Mouse (Mus musculus) heart, postnatal 14 days (tissue): ENCODE measurements around the gene Tnfsf13b. TPM values are rescaled to one million over a fixed set of nuclear protein-coding genes. Genes with fewer than 3 reads are reported as not detected.

Source experiments
- DNase-seq, 2 experiments: peaks; one replicate each; pipeline ENCODE4 v3.0.0; 2021 to 2022
- intact Hi-C: fragments of 180-260 bp; cut with DNase I; formaldehyde crosslinking; loops from one replicate; pipeline ENCODE4 v1.15.1; 2025
- total RNA-seq, 2 experiments: library from RNA; stranded (reverse); gene quantifications; 2 replicates each; pipeline ENCODE4 v1.2.3; 2021

Gene Tnfsf13b
- total RNA-seq, 2 experiments from 2014 or later = 4.3 to 4.5 TPM

DNA sequence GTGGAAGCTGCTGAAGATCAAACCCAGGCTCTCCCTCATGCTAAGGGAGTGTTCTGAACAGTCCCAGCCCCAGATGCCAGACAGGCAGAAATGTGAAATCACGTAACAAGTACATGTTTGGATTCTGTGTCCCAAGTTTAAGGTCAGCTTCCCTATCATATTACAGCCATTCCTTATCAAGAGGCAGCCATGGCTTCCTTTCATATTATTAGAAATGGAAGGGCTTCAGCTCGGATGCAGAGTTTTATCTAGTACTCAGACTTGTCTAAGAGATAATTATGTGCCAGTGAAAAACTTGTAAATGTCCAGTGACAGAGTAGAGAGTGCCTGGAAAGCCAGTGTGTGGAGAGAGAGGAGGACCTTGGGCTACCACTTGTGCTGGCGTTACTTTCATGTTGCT, 34.6 kb downstream of the Tnfsf13b start:
- intact Hi-C loops = loop anchor here (2.0 to 5.0 kb wide), 2 partner anchors 58 to 361 kb away; no protein-coding TSS in a partner anchor
- peak in 1 of 2 experiments; percentile 22 for DNase-seq

DNA sequence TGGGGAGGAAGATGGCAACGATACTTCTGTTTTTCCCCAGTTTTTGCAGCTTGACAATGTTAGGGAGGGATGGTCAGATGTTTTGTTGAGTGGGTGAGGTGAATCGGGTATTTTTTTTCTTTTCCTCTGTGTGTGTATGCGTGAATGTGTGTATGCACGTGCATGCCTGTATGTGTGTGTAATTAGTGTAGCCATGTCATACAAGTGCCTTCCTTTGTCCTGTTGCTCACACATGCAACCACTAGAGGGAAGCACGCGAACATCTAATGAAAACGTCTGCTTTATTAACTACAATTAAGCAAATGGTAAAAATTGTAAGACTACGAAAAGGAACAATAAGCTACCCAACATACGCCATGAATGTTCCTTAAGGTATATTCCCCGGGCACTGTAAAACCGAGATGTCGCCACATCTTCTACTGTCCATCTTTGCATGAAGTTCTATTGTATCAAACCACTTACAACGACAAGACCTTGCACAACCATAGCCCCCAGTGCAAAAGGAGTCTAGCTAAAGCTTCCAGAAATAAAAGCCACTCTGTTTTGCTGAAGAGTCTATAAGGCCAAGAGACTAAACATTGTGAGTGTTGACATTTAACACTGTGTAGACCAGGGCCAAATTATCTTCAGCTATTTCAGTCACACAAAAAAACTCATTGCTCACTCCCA, 37.7 kb downstream of the Tnfsf13b start:
- intact Hi-C loops = loop anchor here (5.0 kb wide), 1 partner anchor 358 kb away; no protein-coding TSS in a partner anchor
- peak; percentile 16 to 51 for DNase-seq

DNA sequence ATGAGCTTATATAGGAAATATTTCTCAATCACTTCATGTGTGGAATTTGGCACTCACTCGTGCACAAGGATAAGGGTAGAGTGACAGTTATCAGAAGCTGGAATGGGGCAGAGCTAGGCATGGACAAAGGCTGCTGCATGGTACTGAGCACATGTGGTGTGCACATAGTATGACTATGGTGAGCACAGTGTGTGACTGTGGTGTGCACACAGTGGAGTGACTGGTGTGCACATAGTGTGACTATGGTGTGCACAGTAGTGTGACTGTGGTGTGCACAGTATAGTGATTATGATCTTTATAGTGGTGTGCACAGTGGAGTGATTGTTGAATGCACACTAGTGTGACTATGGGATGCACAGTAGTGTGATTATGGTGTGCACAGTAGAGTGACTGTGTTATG, 39.5 kb downstream of the Tnfsf13b start:
- intact Hi-C loops = no loop called here
- DNase-seq = no peak

DNA sequence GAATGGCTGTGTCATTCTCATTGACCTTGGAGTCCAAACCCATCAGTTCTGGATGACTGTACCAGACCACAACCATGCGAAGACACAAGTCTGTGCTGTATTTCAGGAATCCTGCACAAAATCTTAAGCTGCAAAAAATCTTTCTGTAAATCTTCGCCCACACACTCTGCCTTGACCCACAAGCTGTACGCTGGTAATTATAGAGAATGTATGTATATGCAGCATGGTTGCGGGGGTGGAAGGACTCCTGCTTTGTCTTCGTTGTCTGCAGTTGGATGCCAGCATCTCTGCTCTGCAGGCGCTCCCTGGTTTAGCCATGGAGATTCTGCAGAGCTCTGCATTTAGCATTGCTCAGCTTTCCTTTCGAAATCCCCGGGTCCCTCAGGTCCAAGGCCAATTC, 42.9 kb downstream of the Tnfsf13b start:
- intact Hi-C loops = no loop called here
- DNase-seq = no peak

DNA sequence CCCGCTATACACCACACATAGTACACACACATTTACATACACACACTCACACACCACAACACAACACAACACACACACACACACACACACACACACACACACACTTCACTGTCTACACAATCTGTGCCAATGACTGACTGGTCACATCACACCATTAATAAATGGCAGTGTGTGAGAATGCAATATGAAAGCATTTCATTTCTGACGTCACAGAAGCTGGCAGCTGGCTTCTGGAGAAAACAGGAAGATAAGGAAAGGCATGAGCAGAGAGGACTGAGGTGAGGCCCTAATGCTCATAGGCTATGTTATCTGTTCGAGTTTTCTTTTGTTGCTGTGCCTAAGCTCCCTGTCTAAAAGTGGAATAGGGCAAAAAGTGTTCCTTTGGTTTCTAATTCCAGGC, 45.3 kb downstream of the Tnfsf13b start:
- intact Hi-C loops = loop anchor here (5.0 kb wide), 2 partner anchors 181 to 251 kb away; no protein-coding TSS in a partner anchor
- DNase-seq = no peak

DNA sequence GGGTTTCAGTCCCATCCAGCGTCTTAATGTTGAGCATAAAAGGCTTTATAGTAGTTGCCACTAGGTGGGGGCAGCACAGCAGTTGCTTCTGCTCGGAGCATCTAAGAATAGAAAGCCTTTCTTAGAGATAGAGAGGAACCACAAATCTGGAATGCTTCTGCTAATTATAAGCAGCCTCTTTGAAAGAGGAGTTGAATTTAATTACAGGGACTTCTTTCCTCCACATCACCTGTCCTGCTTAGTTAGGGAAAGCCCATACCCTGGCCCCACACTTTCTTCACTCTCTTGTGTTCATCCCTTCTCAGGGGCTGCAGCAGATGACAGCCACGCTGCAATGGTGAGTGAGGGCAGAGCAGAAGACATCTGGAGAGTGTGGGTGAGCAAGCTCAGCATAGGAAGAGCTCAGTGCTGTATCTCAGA, 47.3 kb downstream of the Tnfsf13b start:
- no peak for DNase-seq
- intact Hi-C loops = loop anchor here (5.0 kb wide), 2 partner anchors 179 to 249 kb away; no protein-coding TSS in a partner anchor

DNA sequence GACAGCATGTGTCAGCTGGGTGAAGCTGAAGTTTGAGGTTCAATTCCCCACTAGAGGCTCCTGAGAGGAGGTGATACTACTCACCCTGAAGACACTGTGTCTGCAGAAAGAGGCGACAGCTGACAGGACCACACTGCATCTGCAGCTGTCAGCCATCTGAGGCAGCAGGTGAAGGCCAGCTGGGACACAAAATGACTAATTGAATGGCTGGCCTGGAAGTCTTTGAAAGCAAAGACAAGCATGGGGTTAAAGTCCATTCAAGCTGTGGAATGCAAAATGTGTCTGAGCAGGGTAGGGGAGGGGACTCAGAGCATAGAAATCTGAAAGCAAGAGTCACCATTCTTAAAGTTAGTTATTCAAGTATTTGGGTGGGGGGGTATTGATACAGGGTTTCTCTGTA, 54.7 kb downstream of the Tnfsf13b start:
- no peak for DNase-seq
- intact Hi-C loops = no loop called here

DNA sequence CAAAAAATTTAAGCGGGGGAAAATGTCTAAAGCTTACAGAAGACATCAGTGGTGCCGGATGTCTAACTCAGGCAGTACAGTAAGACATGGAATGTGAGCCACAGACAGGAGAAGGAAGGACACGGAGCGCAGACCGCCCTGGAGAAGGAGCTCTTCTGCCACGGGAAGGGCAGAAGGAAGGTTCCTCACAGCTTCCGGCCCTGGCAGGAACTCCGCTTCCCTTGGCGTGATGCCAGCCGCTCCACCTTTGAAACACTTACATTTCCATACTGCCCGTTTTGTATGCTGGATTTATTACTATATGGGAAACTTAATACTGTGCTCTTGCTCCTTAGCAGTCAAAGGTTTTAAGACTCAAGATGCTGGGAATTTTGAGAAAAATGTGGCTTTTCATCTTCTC, 60.6 kb downstream of the Tnfsf13b start:
- no peak for DNase-seq
- intact Hi-C loops = no loop called here

DNA sequence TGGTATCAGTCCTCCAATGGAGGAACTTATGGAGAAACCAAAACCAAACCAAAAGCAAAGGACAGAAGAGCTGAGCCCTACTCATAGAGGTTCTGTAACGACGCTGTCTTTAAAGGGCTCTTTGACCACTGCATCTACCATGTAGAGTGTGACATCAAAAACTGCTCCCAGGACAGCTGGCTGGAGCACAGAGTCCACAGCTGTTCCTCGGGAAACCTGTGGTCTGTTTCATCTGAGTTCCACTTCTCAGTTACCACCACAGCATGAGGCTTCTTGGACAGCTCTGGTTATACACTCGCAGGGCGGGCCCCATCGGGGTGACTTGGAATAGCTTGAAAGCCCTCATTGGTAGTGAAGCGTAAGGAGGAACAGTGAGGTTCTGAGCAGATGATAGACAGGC, 61.5 kb downstream of the Tnfsf13b start:
- no peak for DNase-seq
- intact Hi-C loops = no loop called here

DNA sequence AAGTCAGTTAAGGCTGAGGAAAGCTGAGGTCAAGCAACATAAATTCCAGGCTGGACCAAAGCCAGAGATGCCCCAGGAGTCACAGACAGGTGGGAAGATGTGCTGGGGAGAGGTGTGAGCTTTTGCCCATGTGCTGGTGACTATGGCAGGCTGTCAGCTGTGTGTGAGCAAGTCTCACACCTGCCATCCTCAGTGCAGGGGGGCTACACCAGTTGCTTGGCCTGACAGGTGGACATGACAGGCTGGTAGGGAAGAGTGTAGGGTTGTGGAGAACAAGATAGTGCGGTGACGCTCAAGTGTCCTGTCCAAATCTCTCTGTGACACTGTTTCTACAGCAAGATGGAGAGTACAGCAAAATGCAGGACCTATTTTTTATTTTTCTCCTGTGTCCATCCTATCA, 66.1 kb downstream of the Tnfsf13b start:
- DNase-seq = no peak
- intact Hi-C loops = no loop called here

Other genes with a start within 250 kb of the Tnfsf13b start
- not detected for gene Fam155a, start 235.3 kb upstream of the Tnfsf13b start, total RNA-seq
- gene Gm10217, start 142.2 kb upstream of the Tnfsf13b start, total RNA-seq = not detected
- 1 to 10 TPM; 4.9 to 6.0 TPM for gene Lig4, start 28.8 kb upstream of the Tnfsf13b start, total RNA-seq
- 10 to 100 TPM; 16.4 to 16.6 TPM for gene Abhd13, start 28.8 kb upstream of the Tnfsf13b start, total RNA-seq
- gene Myo16, start 147.4 kb downstream of the Tnfsf13b start, total RNA-seq = 1 to 10 TPM; 4.8 to 7.5 TPM